Mouse (Mus musculus): Measurements from ENCODE around the gene Hist2h2be. TPM values are rescaled to one million over a fixed set of nuclear protein-coding genes. Genes with fewer than 3 reads are reported as not detected.
A peak's percentile ranks its signal among the peaks of the same experiment; 100 is the strongest.

Hist2h2be gene
- polyA plus RNA-seq, 1 experiment = 0.14 TPM

- Histone ChIP-seq H3K4me1 (ENCODE audit: control insufficient read depth) (peaks cover 17% of the 10 kb centered on the region), H3K4me3 (replicated peaks) (no peak overlapping the region), H3K9me3 (ENCODE audit: control insufficient read depth, low read length) (no peaks in the 10 kb centered on the region), H3K36me3 (ENCODE audit: control insufficient read depth) (peaks cover 46% of the 10 kb centered on the region), H3K27me3 (ENCODE audit: control insufficient read depth) (peaks cover 43% of the 10 kb centered on the region)
- no peak for TF ChIP-seq TAL1 (IDR thresholded peaks at IDR 0.05; ENCODE audit: low read length)
- TF ChIP-seq GATA1 (IDR thresholded peaks at IDR 0.05; ENCODE audit: low read length) = no peak
Measured at GRCm38 (mm10) chr3:96179531-96179930, 41.4 kb upstream of the Hist2h2be start.

GRCm38 (mm10) chr3:96180727-96181477, 40.0 kb upstream of the Hist2h2be start, which contains the start of gene Sv2a:
TSS of gene Sv2a (plus strand) at chr3:96181151.
- Histone ChIP-seq H3K36me3 (ENCODE audit: control insufficient read depth) (peaks cover 32% of the 10 kb centered on the region), H3K4me1 (ENCODE audit: control insufficient read depth) (peaks cover 9% of the 10 kb centered on the region), H3K4me3 (replicated peaks) (peak within 1 kb of the TSS; percentile 41), H3K27me3 (ENCODE audit: control insufficient read depth) (peaks cover 51% of the 10 kb centered on the region), H3K9me3 (ENCODE audit: control insufficient read depth, low read length) (no peaks in the 10 kb centered on the region)
- no peak for TF ChIP-seq GATA1 (IDR thresholded peaks at IDR 0.05; ENCODE audit: low read length)
- no peak for TF ChIP-seq TAL1 (IDR thresholded peaks at IDR 0.05; ENCODE audit: low read length)

GRCm38 (mm10) chr3:96181510-96182381, 39.2 kb upstream of the Hist2h2be start:
- Histone ChIP-seq H3K27me3 (ENCODE audit: control insufficient read depth) (peaks cover 54% of the 10 kb centered on the region), H3K4me1 (ENCODE audit: control insufficient read depth) (peaks cover 9% of the 10 kb centered on the region), H3K9me3 (ENCODE audit: control insufficient read depth, low read length) (no peaks in the 10 kb centered on the region), H3K36me3 (ENCODE audit: control insufficient read depth) (peaks cover 24% of the 10 kb centered on the region), H3K4me3 (replicated peaks) (no peak overlapping the region)
- no peak for TF ChIP-seq GATA1 (IDR thresholded peaks at IDR 0.05; ENCODE audit: low read length)
- no peak for TF ChIP-seq TAL1 (IDR thresholded peaks at IDR 0.05; ENCODE audit: low read length)

- Histone ChIP-seq H3K36me3 (ENCODE audit: control insufficient read depth) (peaks cover 19% of the 10 kb centered on the region), H3K4me1 (ENCODE audit: control insufficient read depth) (peaks cover 9% of the 10 kb centered on the region), H3K4me3 (replicated peaks) (no peak overlapping the region), H3K27me3 (ENCODE audit: control insufficient read depth) (peaks cover 57% of the 10 kb centered on the region), H3K9me3 (ENCODE audit: control insufficient read depth, low read length) (no peaks in the 10 kb centered on the region)
- no peak for TF ChIP-seq TAL1 (IDR thresholded peaks at IDR 0.05; ENCODE audit: low read length)
- TF ChIP-seq GATA1 (IDR thresholded peaks at IDR 0.05; ENCODE audit: low read length) = no peak
Measured at GRCm38 (mm10) chr3:96182382-96182776, 38.5 kb upstream of the Hist2h2be start.

GRCm38 (mm10) chr3:96192977-96193376, 27.9 kb upstream of the Hist2h2be start:
- Histone ChIP-seq H3K4me1 (ENCODE audit: control insufficient read depth) (peaks cover 20% of the 10 kb centered on the region), H3K27me3 (ENCODE audit: control insufficient read depth) (peaks cover 32% of the 10 kb centered on the region), H3K36me3 (ENCODE audit: control insufficient read depth) (no peaks in the 10 kb centered on the region; the same call in 1 of the 2 replicates), H3K9me3 (ENCODE audit: control insufficient read depth, low read length) (peaks cover 5% of the 10 kb centered on the region), H3K4me3 (replicated peaks) (no peak overlapping the region)
- TF ChIP-seq GATA1 (IDR thresholded peaks at IDR 0.05; ENCODE audit: low read length) = no peak
- TF ChIP-seq TAL1 (IDR thresholded peaks at IDR 0.05; ENCODE audit: low read length) = no peak

GRCm38 (mm10) chr3:96194966-96195365, 26.0 kb upstream of the Hist2h2be start:
- H3K9me3 ChIP-seq (ENCODE audit: control insufficient read depth, low read length) = peaks cover 5% of the 10 kb centered on the region
- no peak overlapping the region for H3K4me3 ChIP-seq (replicated peaks)
- peaks cover 34% of the 10 kb centered on the region for H3K4me1 ChIP-seq (ENCODE audit: control insufficient read depth)
- no peaks in the 10 kb centered on the region; the same call in 1 of the 2 replicates for H3K36me3 ChIP-seq (ENCODE audit: control insufficient read depth)
- peaks cover 30% of the 10 kb centered on the region for H3K27me3 ChIP-seq (ENCODE audit: control insufficient read depth)
- no peak for TF ChIP-seq GATA1 (IDR thresholded peaks at IDR 0.05; ENCODE audit: low read length)
- TF ChIP-seq TAL1 (IDR thresholded peaks at IDR 0.05; ENCODE audit: low read length) = no peak

GRCm38 (mm10) chr3:96195616-96196313, 25.2 kb upstream of the Hist2h2be start:
- Histone ChIP-seq H3K4me1 (ENCODE audit: control insufficient read depth) (peaks cover 34% of the 10 kb centered on the region), H3K4me3 (replicated peaks) (no peak overlapping the region), H3K36me3 (ENCODE audit: control insufficient read depth) (no peaks in the 10 kb centered on the region; the same call in 1 of the 2 replicates), H3K27me3 (ENCODE audit: control insufficient read depth) (peaks cover 23% of the 10 kb centered on the region), H3K9me3 (ENCODE audit: control insufficient read depth, low read length) (peaks cover 5% of the 10 kb centered on the region)
- no peak for TF ChIP-seq TAL1 (IDR thresholded peaks at IDR 0.05; ENCODE audit: low read length)
- no peak for TF ChIP-seq GATA1 (IDR thresholded peaks at IDR 0.05; ENCODE audit: low read length)

GRCm38 (mm10) chr3:96196437-96197128, 24.3 kb upstream of the Hist2h2be start:
- Histone ChIP-seq H3K4me1 (ENCODE audit: control insufficient read depth) (peaks cover 34% of the 10 kb centered on the region), H3K4me3 (replicated peaks) (peak overlapping the region; percentile 85), H3K36me3 (ENCODE audit: control insufficient read depth) (no peaks in the 10 kb centered on the region; the same call in 1 of the 2 replicates), H3K9me3 (ENCODE audit: control insufficient read depth, low read length) (peaks cover 5% of the 10 kb centered on the region), H3K27me3 (ENCODE audit: control insufficient read depth) (peaks cover 23% of the 10 kb centered on the region)
- TF ChIP-seq GATA1 (IDR thresholded peaks at IDR 0.05; ENCODE audit: low read length) (no peak), TAL1 (IDR thresholded peaks at IDR 0.05; ENCODE audit: low read length) (no peak)
